Mouse (Mus musculus) cerebellum, postnatal 4 days (tissue): ENCODE measurements around the gene Anks3.

Source experiments
- DNase-seq, 2 experiments: peaks; one replicate each; pipeline ENCODE4 v3.0.0; 2022; ENCODE audit warnings: low spot score in 2 of 2, mixed read lengths in 1 of 2

Anks3 gene

DNA sequence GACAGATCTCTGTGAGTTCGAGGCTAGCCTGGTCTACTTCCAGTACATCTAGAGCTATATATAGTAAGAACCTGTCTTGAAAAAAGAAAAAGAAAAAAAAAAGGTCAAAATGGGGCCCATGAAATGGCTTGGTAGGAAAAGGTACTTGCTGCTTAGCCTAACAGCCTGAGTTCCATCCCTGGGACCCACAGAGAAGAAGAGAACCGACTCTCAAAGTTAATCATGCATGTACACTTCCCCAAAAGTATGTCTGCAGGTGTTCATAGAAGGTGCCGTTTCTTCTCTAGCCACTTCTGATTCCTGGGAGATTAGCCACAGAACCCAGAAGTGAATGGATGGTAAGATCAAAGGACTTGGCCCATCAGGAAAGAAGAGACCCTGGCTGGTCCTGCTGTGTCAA is 4.4 kb upstream of the Anks3 start:
- DNase-seq: no peak

- no peak for DNase-seq
Observed at GRCm38 (mm10) chr16:4965392-4966129, 1.6 kb upstream of the Anks3 start.

- DNase-seq: no peak
Observed at GRCm38 (mm10) chr16:4964731-4965391, 856 bp upstream of the Anks3 start.

DNA sequence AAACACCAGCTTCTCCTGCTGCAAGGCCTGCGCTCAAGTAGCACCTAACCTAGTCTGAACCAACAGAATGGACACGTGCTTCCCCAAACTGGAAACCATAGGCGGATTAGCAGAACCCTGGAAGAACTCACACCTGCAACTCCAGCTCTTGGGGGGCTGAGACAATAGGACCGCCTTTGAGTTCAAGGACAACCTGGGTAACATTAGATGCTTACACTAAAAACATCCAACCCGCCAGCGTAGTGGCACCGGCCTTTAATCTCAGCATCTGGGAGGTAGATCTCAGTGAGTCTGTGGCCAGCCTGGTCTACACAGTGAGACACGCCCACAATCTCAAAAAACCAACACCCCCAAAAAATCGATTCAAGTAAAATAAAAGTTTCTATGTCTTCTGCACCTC is 659 bp downstream of the Anks3 start:
- no peak for DNase-seq

DNA sequence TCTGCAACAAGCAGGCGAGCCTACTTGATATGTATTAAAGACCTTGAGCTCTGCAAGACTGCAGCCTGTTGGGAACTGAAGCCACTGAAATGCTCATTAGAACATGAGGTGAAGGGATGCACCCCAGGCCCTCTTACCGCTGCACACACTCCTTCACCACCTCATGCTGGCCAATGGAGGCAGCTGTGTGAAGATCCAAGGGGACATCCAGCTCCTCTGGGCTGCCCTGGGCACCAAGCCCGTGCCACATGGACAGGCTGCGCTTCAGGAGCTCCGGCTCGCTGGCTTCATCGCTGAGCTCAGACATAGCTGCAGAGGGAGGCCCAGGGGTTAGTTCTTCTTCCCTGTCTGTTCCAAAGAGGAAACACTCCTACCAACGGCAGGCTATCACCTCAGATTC is 3.7 kb downstream of the Anks3 start:
- no peak for DNase-seq

DNA sequence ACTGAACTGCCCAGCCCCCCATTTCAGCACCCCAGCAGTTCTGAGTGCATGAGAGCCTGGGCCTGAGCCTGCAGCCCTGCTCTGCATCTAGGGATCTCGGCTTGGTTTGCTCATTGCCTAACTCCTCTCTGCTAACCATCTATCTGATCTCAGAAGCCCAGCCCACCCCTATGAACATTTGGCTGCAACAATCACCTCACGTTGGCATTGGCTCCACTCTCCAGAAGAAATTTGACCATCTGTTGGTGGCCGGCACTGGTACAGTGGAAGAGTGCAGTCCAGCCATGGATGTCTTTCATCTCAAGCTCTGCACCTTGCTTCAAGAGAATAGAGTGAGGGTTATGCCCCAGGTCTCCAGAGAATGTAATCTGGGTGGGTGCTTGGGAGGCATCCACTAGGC is 6.6 kb downstream of the Anks3 start:
- no peak for DNase-seq

- no peak for DNase-seq
Observed at GRCm38 (mm10) chr16:4956609-4957008, 7.4 kb downstream of the Anks3 start.

- no peak for DNase-seq
Observed at GRCm38 (mm10) chr16:4947378-4947777, 16.6 kb downstream of the Anks3 start.

DNA sequence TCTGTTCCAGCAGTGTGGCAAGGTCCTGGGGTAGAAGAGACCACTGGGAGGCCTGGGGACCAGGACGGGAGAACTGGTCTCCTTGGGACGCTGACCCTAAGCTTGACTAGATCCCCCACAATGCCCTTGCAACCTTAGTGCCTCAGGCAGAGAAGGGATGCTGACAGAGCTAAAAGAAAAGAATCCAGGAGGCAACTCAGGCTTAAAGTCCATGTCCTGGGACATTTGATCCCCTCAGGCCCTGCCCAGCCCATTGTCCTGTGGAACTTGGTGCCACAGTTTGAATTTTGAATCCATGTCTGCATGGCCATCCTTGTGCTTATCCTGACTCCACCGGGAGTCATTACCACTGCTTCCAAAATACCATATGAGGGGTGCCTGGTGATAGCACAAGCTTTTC is 17.9 kb downstream of the Anks3 start:
- no peak for DNase-seq

GRCm38 (mm10) chr16:4945415-4945814 is 18.6 kb downstream of the Anks3 start:
- no peak for DNase-seq

DNA sequence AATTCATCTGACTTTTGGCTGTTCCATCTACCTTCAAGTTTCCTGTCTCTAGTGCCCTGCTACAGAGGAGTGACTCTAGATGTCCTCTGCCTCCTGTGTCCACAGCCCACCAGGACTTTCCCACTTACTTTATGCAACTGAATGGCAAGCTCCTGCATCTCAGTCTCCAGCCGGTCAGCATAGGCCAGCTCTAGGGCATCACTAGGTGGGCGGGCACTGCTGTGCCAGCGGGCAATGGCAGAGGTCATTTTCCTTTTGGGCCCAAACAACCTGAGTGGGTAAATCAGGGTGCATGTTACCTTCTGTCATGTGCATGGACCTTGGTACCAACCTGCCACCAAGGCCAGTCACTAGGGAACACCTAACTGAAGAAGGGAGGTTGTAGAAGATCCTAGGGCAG is 20.6 kb downstream of the Anks3 start:
- no peak for DNase-seq

DNA sequence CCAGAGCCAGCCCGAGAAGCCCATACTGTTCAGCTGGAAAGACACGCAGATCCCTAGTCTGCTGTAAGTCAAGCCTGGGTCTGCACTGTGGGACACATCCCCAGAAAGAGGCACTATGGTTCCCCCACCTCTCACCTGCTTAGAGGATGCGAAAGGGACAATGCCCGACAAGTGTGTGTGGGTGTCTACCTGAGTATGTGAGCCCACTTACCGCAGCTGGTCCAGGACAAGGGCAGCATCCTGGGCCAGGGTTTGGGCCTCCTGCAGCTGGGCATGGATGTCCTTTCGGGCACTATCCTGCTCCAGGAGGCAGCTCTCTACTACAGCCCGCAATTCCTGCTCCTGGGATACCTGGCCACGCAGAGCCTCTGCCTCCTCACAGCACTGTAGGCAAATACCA is 21.1 kb downstream of the Anks3 start:
- DNase-seq: no peak

DNA sequence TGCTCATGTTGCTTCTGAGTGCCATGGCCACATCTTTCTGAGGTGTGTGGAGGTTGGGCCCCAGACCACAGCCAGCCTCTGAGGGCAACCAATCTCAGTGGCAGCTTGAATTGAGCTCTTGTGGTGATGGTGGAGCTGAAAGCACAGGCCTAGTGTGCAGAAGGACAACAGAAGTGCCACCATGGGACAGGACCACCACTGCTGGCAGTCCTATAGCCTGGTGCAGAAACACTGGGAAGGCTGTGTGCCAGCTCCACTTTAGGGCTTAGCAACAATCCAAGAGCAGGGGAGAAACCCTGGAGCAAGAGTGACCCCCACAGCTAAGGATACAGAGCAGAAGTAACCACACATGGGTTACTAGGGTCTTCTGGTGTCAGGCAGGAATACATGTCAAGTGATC is 23.0 kb downstream of the Anks3 start:
- DNase-seq: no peak

DNA sequence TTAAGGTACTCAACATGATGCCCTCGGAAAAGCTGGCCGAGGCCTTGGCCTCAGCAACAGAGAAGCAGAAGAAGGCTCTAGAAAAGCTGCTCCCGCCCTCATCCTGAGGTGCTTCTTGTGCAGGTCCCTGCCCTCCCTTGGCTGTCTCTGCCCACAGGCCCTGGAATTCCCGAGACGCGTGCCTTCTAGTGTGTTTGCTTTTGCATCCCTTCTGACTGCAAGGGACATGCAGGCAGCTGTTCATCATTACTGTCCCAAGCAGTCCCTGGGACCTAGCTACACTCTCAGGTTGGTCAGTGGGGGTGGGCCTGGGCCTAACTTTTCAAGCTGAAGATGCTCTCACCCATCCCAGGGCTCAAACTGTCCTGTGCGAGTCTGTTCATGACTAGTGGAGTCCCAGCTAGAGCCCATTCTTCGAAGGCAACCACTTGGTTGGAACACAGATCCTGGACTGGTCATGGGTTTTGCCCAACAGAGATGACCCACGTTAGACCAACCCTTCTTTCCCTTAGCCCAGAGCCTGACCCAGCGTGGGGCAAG is 23.6 kb downstream of the Anks3 start:
- no peak for DNase-seq

DNA sequence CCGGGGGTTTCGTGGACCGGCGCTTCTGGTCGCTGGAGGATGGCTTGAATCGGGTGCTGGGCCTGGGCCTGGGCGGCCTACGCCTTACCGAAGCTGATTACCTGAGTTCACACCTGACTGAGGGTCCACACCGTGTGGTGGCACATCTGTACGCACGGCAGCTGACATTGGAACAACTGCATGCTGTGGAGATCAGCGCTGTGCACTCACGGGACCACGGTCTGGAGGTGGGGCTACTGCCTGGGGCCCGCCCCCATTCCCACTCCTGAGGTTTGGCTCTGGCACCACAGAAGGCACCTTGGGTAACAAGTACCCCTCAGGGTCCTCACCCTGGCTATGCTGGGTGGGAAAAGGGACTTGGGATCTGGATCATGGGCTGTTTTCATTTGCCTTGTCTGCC is 24.6 kb downstream of the Anks3 start:
- no peak for DNase-seq

DNA sequence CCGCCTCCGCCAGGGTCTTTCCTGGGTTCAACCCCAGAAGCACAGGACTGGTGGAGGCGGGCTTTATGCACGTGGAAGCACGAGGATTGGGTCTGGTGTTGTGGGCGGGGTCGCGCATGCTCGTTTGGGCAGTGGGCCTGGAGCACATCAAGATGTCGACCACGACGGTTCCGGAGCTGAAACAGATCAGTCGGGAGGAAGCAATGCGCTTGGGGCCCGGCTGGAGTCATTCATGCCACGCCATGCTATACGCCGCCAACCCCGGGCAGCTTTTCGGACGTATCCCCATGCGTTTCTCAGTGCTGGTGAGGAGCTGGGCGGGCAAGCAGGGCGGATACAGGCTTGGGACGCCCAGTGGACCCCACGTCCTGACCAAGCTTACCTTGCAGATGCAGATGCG is 25.0 kb downstream of the Anks3 start:
- DNase-seq: peak; percentile 90 to 94

- DNase-seq: no peak
Observed at GRCm38 (mm10) chr16:4938461-4938860, 25.5 kb downstream of the Anks3 start, which contains the start of gene Nudt16l1. Gene Nudt16l1 (plus strand): TSS chr16:4938761.

DNA sequence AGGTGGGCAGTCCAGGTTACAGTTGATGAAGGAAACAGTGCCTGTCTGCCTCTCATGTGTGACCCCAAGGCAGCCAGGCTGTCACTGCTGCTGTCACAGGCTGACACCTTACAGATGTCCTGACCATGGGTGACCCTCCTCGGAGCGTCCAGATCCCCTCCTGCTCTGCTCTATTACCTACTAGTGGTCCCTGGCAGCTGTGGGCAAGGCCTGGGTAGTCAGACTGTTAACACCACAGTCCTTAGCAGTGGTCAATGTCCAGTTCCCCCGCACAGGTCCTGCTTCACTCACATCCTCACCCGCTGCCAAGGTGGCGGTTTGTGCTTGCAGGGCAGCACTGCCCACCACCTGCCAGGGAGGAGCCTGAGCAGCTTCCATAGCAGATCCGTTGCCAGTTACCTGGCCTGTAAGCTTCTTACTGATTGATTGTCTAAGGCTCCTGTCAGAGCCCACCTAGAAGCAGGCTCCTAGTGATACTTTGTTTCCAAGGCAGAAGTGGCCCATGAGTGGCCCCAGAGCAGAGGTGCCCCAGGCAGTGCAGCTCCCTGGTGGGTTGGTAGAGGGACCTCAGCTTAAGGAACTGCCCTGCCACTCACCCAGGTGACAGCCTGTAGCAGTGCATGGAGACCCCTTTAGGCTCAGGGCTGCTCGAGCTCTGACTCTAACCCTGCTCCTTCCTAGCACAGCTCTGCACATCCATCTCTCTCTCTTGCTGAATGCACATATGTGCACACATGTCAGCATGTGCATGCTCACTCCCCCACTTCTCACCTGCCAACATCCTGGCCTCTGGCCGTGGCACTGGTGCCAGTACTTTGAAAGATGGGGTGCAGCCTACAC is 26.4 kb downstream of the Anks3 start:
- no peak for DNase-seq

GRCm38 (mm10) chr16:4935931-4936703 is 27.9 kb downstream of the Anks3 start:
- no peak for DNase-seq

GRCm38 (mm10) chr16:4935430-4935829 is 28.6 kb downstream of the Anks3 start:
- no peak for DNase-seq

GRCm38 (mm10) chr16:4932429-4932828 is 31.6 kb downstream of the Anks3 start:
- DNase-seq: no peak

DNA sequence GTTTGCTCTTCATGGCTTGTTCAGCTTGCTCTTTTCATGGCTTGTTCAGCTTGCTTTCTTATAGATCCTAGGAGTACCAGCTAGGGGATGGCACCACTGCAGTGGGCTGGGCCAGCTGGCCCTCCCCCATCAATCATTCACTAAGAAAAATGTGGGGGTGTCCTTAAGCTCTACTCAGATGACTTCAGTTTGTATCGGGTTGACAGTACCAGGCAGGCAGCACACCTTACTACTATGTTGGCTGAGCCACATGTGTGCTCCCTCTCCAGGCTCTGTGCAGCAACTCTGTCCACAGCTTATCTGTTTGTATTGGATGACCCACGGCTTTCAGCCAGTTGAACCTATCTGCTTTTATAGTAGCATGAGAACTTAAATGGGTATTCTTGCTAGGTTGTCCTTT is 35.5 kb downstream of the Anks3 start:
- no peak for DNase-seq
